Mouse (Mus musculus): Measurements from ENCODE around the gene Arfip1. TPM values are rescaled to one million over a fixed set of nuclear protein-coding genes. Genes with fewer than 3 reads are reported as not detected.

Gene Arfip1
- polyA plus RNA-seq, 1 experiment from 2014 or later: 60.8 TPM

GRCm38 (mm10) chr3:84461687-84462086 is 120.7 kb downstream of the Arfip1 start:
- no peaks in the 10 kb centered on the region for H3K27me3 ChIP-seq (replicated peaks; ENCODE audit: insufficient read depth, low read length)
- no peak overlapping the region for H3K4me2 ChIP-seq (replicated peaks; ENCODE audit: low read depth, low read length)
- no peak overlapping the region for H3K9ac ChIP-seq (replicated peaks; ENCODE audit: low read depth)
- no peaks in the 10 kb centered on the region for H3K9me3 ChIP-seq (ENCODE audit: low read length)
- ATAC-seq (peak; percentile 72), DNase-seq (ENCODE audit: low spot score) (no peak)
- 8% methylated on average over 4 of the region's 4 CpGs for WGBS
- no peak for TF ChIP-seq EP300 (IDR thresholded peaks at IDR 0.05)
- no peak for TF ChIP-seq CTCF (IDR thresholded peaks at IDR 0.05)
- 0 out of 2 replicates have a peak, but pooled peaks cover 6% of the 10 kb centered on the region for H3K4me1 ChIP-seq (ENCODE audit: insufficient read depth, low read depth, low read length)
- H3K36me3 ChIP-seq (ENCODE audit: insufficient read depth, low read length): no peaks in the 10 kb centered on the region
- no peak overlapping the region for H3K27ac ChIP-seq (ENCODE audit: low read length)
- no peak overlapping the region for H3K4me3 ChIP-seq (ENCODE audit: low read depth, low read length)

DNA sequence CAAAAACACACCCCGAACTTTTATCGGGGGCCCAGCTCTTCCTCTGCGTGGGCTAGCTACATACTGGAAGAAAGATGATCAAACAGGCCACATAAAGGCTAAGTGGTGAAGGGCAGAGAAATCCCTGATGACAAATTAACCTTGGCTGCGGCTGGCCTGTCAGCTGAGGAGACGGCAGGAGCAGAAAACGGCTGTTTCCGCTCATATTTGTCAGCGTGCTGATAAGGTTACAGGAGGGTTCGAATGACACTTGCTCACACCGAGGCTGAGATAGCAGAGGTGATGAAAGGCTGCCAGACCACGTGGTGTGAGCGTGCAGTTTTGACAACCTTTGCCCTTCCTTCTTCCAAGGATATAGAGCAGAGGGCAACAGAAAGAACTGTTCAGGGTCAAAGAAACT is 121.5 kb downstream of the Arfip1 start:
- Histone ChIP-seq H3K4me1 (ENCODE audit: insufficient read depth, low read depth, low read length) (peaks cover 9% of the 10 kb centered on the region; the same call in 1 of the 2 replicates), H3K4me2 (replicated peaks; ENCODE audit: low read depth, low read length) (no peak overlapping the region), H3K9ac (replicated peaks; ENCODE audit: low read depth) (no peak overlapping the region), H3K4me3 (ENCODE audit: low read depth, low read length) (no peak overlapping the region), H3K27ac (ENCODE audit: low read length) (no peak overlapping the region), H3K27me3 (replicated peaks; ENCODE audit: insufficient read depth, low read length) (no peaks in the 10 kb centered on the region), H3K9me3 (ENCODE audit: low read length) (no peaks in the 10 kb centered on the region), H3K36me3 (ENCODE audit: insufficient read depth, low read length) (no peaks in the 10 kb centered on the region)
- 10% methylated on average over 12 of the region's 12 CpGs for WGBS
- ATAC-seq (peak; percentile 56), DNase-seq (ENCODE audit: low spot score) (no peak)
- TF ChIP-seq CTCF (IDR thresholded peaks at IDR 0.05): no peak
- TF ChIP-seq EP300 (IDR thresholded peaks at IDR 0.05): no peak

DNA sequence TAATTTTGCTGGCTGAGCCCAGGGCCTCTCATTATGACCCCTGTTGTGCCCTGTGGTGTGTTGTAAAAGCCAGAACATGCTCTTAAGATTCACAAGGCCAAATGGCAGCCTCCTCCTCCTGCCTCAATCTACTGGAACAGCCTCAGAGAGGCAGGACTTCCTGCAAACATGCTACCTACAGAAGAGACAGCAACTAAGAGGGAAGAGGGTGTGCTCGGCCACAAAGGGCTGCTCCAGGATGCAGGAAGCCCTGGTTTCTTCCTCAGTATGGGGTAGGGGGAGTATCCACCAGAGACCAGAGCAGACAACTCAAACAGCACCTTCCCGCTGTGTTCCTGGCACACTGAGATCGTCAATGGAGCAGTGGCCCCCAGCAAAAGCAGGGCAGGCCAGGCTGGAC is 121.9 kb downstream of the Arfip1 start:
- Histone ChIP-seq H3K9me3 (ENCODE audit: low read length) (no peaks in the 10 kb centered on the region), H3K4me2 (replicated peaks; ENCODE audit: low read depth, low read length) (no peak overlapping the region), H3K27me3 (replicated peaks; ENCODE audit: insufficient read depth, low read length) (no peaks in the 10 kb centered on the region), H3K27ac (ENCODE audit: low read length) (no peak overlapping the region), H3K9ac (replicated peaks; ENCODE audit: low read depth) (no peak overlapping the region), H3K4me3 (ENCODE audit: low read depth, low read length) (no peak overlapping the region), H3K36me3 (ENCODE audit: insufficient read depth, low read length) (no peaks in the 10 kb centered on the region), H3K4me1 (ENCODE audit: insufficient read depth, low read depth, low read length) (peaks cover 11% of the 10 kb centered on the region; the same call in 1 of the 2 replicates)
- 28% methylated on average over 3 of the region's 3 CpGs for WGBS
- TF ChIP-seq EP300 (IDR thresholded peaks at IDR 0.05): no peak
- ATAC-seq (no peak; the same call in 1 of the 2 replicates), DNase-seq (ENCODE audit: low spot score) (no peak)

- 39% methylated on average over 12 of the region's 12 CpGs for WGBS
- Histone ChIP-seq H3K9ac (replicated peaks; ENCODE audit: low read depth) (no peak overlapping the region), H3K9me3 (ENCODE audit: low read length) (no peaks in the 10 kb centered on the region), H3K36me3 (ENCODE audit: insufficient read depth, low read length) (no peaks in the 10 kb centered on the region), H3K4me3 (ENCODE audit: low read depth, low read length) (no peak overlapping the region), H3K27ac (ENCODE audit: low read length) (peak overlapping the region; percentile 20; the same call in 1 of the 2 replicates), H3K4me1 (ENCODE audit: insufficient read depth, low read depth, low read length) (peaks cover 6% of the 10 kb centered on the region; the same call in 1 of the 2 replicates), H3K4me2 (replicated peaks; ENCODE audit: low read depth, low read length) (no peak overlapping the region), H3K27me3 (replicated peaks; ENCODE audit: insufficient read depth, low read length) (no peaks in the 10 kb centered on the region)
- TF ChIP-seq CTCF (IDR thresholded peaks at IDR 0.05): no peak
- peak; percentile 73; the same call in 1 of the 2 replicates for TF ChIP-seq EP300 (IDR thresholded peaks at IDR 0.05)
- ATAC-seq (0 out of 2 replicates have a peak, but pooled peaks have one; percentile 26), DNase-seq (ENCODE audit: low spot score) (peak; percentile 39)
Measured at GRCm38 (mm10) chr3:84455733-84456417, 126.5 kb downstream of the Arfip1 start.

DNA sequence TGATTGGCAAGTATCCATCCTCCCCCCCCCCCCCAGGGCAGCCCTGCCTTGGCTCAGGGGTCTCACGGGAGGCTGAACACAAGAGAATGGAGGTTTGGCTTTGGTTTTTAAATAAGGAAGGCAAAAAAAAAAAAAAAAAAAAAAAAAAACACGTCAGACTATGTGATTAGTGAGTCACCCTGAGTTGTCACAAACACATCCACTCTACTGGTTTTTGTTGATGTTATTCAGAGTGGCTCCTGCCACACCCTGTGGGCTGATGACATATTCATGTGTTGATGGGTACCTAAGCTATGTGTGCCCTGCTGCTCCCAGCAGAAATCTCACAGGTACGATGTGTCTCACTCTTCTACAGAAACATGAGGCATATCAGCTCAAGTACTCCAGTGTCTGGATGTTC is 131.8 kb downstream of the Arfip1 start:
- Histone ChIP-seq H3K9ac (replicated peaks; ENCODE audit: low read depth) (no peak overlapping the region), H3K9me3 (ENCODE audit: low read length) (no peaks in the 10 kb centered on the region), H3K4me2 (replicated peaks; ENCODE audit: low read depth, low read length) (no peak overlapping the region), H3K36me3 (ENCODE audit: insufficient read depth, low read length) (no peaks in the 10 kb centered on the region), H3K27me3 (replicated peaks; ENCODE audit: insufficient read depth, low read length) (no peaks in the 10 kb centered on the region), H3K4me3 (ENCODE audit: low read depth, low read length) (no peak overlapping the region), H3K4me1 (ENCODE audit: insufficient read depth, low read depth, low read length) (no peaks in the 10 kb centered on the region), H3K27ac (ENCODE audit: low read length) (no peak overlapping the region)
- no peak for TF ChIP-seq EP300 (IDR thresholded peaks at IDR 0.05)
- peak; percentile 30 for DNase-seq (ENCODE audit: low spot score)
- ATAC-seq: peak; percentile 51; the same call in 1 of the 2 replicates
- WGBS: 34% methylated on average over 3 of the region's 3 CpGs

DNA sequence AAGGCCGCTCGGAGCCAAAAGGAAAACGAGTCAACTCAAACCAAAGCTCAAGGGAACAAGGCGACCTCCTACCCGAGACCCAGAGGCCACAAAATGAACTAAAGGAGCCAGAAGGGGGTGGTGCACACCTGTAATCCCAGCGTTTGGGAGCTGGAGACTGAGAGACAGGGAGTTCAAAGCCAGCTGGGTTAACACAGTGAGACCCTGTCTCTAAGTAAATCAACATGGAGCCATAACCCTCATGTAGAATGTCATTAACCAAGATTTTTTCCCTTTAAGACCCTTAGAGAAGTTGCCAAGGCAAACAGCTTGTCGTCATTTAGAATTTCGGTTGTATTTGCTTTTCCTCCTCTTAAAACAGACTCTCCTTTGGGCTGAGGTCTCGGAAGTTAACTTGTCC is 133.4 kb downstream of the Arfip1 start:
- H3K9me3 ChIP-seq (ENCODE audit: low read length): no peaks in the 10 kb centered on the region
- no peak overlapping the region for H3K27ac ChIP-seq (ENCODE audit: low read length)
- no peaks in the 10 kb centered on the region for H3K4me1 ChIP-seq (ENCODE audit: insufficient read depth, low read depth, low read length)
- TF ChIP-seq CTCF (IDR thresholded peaks at IDR 0.05) (no peak), EP300 (IDR thresholded peaks at IDR 0.05) (no peak)
- no peak overlapping the region for H3K4me2 ChIP-seq (replicated peaks; ENCODE audit: low read depth, low read length)
- DNase-seq (ENCODE audit: low spot score) (no peak), ATAC-seq (no peak)
- WGBS: 65% methylated on average over 9 of the region's 9 CpGs
- no peaks in the 10 kb centered on the region for H3K36me3 ChIP-seq (ENCODE audit: insufficient read depth, low read length)
- no peaks in the 10 kb centered on the region for H3K27me3 ChIP-seq (replicated peaks; ENCODE audit: insufficient read depth, low read length)
- no peak overlapping the region for H3K4me3 ChIP-seq (ENCODE audit: low read depth, low read length)
- H3K9ac ChIP-seq (replicated peaks; ENCODE audit: low read depth): no peak overlapping the region
